Mouse (Mus musculus): ENCODE measurements around the gene Gm15091. TPM values are rescaled to one million over a fixed set of nuclear protein-coding genes. Genes with fewer than 3 reads are reported as not detected.
"Not testable (repeated sequence)": the region's sequence is repeated elsewhere in the genome, so short reads cannot be mapped to it uniquely, and the experiment has no call there.

Gene Gm15091
- not detected for polyA plus RNA-seq (2021)

- DNase-seq (ENCODE audit: low read depth, low spot score); H3K27me3 ChIP-seq; ATAC-seq; CTCF ChIA-PET; POLR2A ChIA-PET; in situ Hi-C loops (cut with MboI; ENCODE audit: low pct_unique_long_range_greater_than_20kb): not testable (repeated sequence)
Measured at GRCm38 (mm10) chrX:149941355-149941754, at the start of gene Gm15091. TSS of gene Gm15091 (plus strand) at chrX:149941655.

Other genes starting within 250 kb of the Gm15091 start
- gene Gm15097, start 157.2 kb upstream of the Gm15091 start, polyA plus RNA-seq (2021): not detected

Measured in Patski (cell line).